Mouse (Mus musculus) liver, embryonic 16.5 days (tissue): ENCODE measurements around the gene Snrpd3. TPM values are rescaled to one million over a fixed set of nuclear protein-coding genes. Genes with fewer than 3 reads are reported as not detected.
A peak's percentile ranks its signal among the peaks of the same experiment; 100 is the strongest.

ENCODE experiments used
- ATAC-seq: fragments of 200-750 bp; cut with Nextera tagmentation; 2 replicates; pipeline ENCODE4 v1.8.0; 2017; ENCODE audit warnings: low read depth, mild to moderate bottlenecking, moderate number of reproducible peaks, moderate library complexity
- H3K27ac ChIP-seq: fragments of 300-500 bp; sonication (generic); 2 replicates; pipeline ENCODE4 v1.5.1; 2014; ENCODE audit warnings: mild to moderate bottlenecking, low read length
- H3K27me3 ChIP-seq: fragments of 300-500 bp; sonication (generic); 2 replicates; pipeline ENCODE4 v1.6.1; 2014; ENCODE audit warnings: low read depth, low read length, mixed read lengths; ENCODE audit not compliant: control insufficient read depth, insufficient read depth
- H3K36me3 ChIP-seq: fragments of 300-500 bp; sonication (generic); 2 replicates; pipeline ENCODE4 v1.6.1; 2014; ENCODE audit warnings: mild to moderate bottlenecking; ENCODE audit not compliant: control insufficient read depth, insufficient read depth
- H3K4me1 ChIP-seq: fragments of 300-500 bp; sonication (generic); 2 replicates; pipeline ENCODE4 v1.6.1; 2014; ENCODE audit warnings: low read depth, low read length, mixed read lengths; ENCODE audit not compliant: control insufficient read depth
- H3K4me2 ChIP-seq: fragments of 300-500 bp; sonication (generic); 2 replicates; pipeline ENCODE4 v1.6.1; 2014; ENCODE audit warnings: low read depth, low read length, mixed read lengths
- H3K4me3 ChIP-seq: fragments of 300-500 bp; sonication (generic); 2 replicates; pipeline ENCODE4 v1.5.1; 2014; ENCODE audit warnings: low read depth, mild to moderate bottlenecking, low read length
- H3K9ac ChIP-seq: fragments of 300-500 bp; sonication (generic); 2 replicates; pipeline ENCODE4 v1.6.1; 2014; ENCODE audit warnings: low read depth, low read length
- H3K9me3 ChIP-seq: fragments of 300-500 bp; sonication (generic); replicated peaks from 2 replicates; pipeline ENCODE4 v1.6.1; 2016; ENCODE audit warnings: low read length; ENCODE audit not compliant: control insufficient read depth
- WGBS: fragments of 180-500 bp; shearing (Covaris S2); extraction: QIAGEN DNeasy Blood & Tissue Kit; methylation state at CpG from one replicate; pipeline ENCODE4 v1.1.7; 2014; ENCODE audit not compliant: insufficient replicate concordance; 5-methylcytosine and 5-hydroxymethylcytosine counted together
- polyA plus RNA-seq: library from polyadenylated mRNA; unstranded; fragments of >200 nt; fragmentation: Nextera tagmentation; extraction: Ambion mirVana; gene quantifications from 2 replicates; pipeline ENCODE4 v1.2.1, GENCODE M21; 2015

Gene Snrpd3
- polyA plus RNA-seq, 1 experiment from 2014 or later, result 61.7 TPM

GRCm38 (mm10) chr10:75555557-75555956 is 38.2 kb downstream of the Snrpd3 start:
- peaks cover 25% of the 10 kb centered on the region for H3K27me3 ChIP-seq
- H3K4me3 ChIP-seq, result no peak overlapping the region
- H3K9ac ChIP-seq, result no peak overlapping the region
- no peak overlapping the region for H3K27ac ChIP-seq
- ATAC-seq, result no peak
- 64% methylated on average over 6 of the region's 6 CpGs for WGBS
- no peak overlapping the region for H3K4me2 ChIP-seq
- H3K4me1 ChIP-seq, result peaks cover 4% of the 10 kb centered on the region
- no peaks in the 10 kb centered on the region for H3K36me3 ChIP-seq
- H3K9me3 ChIP-seq, result no peaks in the 10 kb centered on the region

DNA sequence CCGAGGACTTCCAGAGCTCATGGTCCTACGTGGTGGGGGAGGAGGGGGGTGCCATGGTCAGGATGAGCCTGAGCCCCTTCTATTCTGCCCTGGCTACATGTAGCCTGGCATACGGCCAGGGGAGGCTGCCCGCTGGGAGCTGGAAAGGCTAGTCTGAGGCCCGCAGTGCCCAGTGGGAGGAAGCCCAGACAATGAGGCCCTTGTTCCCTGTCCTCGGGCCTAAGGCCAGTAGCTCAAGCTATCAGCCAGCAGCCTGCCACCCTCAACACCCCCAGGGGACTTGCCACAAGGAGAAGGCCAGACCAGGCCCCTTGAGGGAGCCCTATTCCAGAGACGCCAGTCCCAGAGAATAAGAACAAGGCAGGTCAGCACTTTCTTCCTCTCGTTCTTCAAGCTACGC is 38.7 kb downstream of the Snrpd3 start:
- Histone ChIP-seq H3K9me3 (no peaks in the 10 kb centered on the region), H3K4me1 (peaks cover 4% of the 10 kb centered on the region), H3K36me3 (no peaks in the 10 kb centered on the region), H3K27me3 (peaks cover 30% of the 10 kb centered on the region), H3K9ac (no peak overlapping the region), H3K27ac (no peak overlapping the region), H3K4me2 (no peak overlapping the region), H3K4me3 (no peak overlapping the region)
- 72% methylated on average over 9 of the region's 9 CpGs for WGBS
- no peak for ATAC-seq

GRCm38 (mm10) chr10:75558515-75558914 is 41.2 kb downstream of the Snrpd3 start:
- Histone ChIP-seq H3K4me1 (peaks cover 4% of the 10 kb centered on the region; the same call in 1 of the 2 replicates), H3K27me3 (peaks cover 40% of the 10 kb centered on the region), H3K36me3 (no peaks in the 10 kb centered on the region), H3K9me3 (no peaks in the 10 kb centered on the region), H3K4me3 (no peak overlapping the region), H3K9ac (no peak overlapping the region), H3K27ac (no peak overlapping the region), H3K4me2 (no peak overlapping the region)
- no peak for ATAC-seq
- WGBS, result 31% methylated on average over 3 of the region's 3 CpGs

- 6% methylated on average over 14 of the region's 14 CpGs for WGBS
- H3K27ac ChIP-seq, result no peak overlapping the region
- ATAC-seq, result no peak
- peaks cover 4% of the 10 kb centered on the region; the same call in 1 of the 2 replicates for H3K4me1 ChIP-seq
- no peak overlapping the region for H3K4me3 ChIP-seq
- H3K36me3 ChIP-seq, result no peaks in the 10 kb centered on the region
- no peak overlapping the region for H3K4me2 ChIP-seq
- no peaks in the 10 kb centered on the region for H3K9me3 ChIP-seq
- H3K9ac ChIP-seq, result no peak overlapping the region
- H3K27me3 ChIP-seq, result peaks cover 40% of the 10 kb centered on the region
Observed at GRCm38 (mm10) chr10:75559041-75559675, 41.8 kb downstream of the Snrpd3 start.

- H3K9me3 ChIP-seq, result no peaks in the 10 kb centered on the region
- WGBS, result 2% methylated on average over 66 of the region's 75 CpGs
- peak within 1 kb of the TSS; percentile 49 for H3K4me3 ChIP-seq
- peak within 1 kb of the TSS; percentile 6; the same call in 1 of the 2 replicates for H3K9ac ChIP-seq
- no peaks in the 10 kb centered on the region for H3K36me3 ChIP-seq
- peak within 1 kb of the TSS; percentile 66 for H3K4me2 ChIP-seq
- ATAC-seq, result peak; percentile 34; the same call in 1 of the 2 replicates
- H3K27me3 ChIP-seq, result peaks cover 40% of the 10 kb centered on the region
- H3K4me1 ChIP-seq, result peaks cover 6% of the 10 kb centered on the region; the same call in 1 of the 2 replicates
- no peak within 1 kb of the TSS for H3K27ac ChIP-seq
Observed at GRCm38 (mm10) chr10:75559676-75560548, 42.6 kb downstream of the Snrpd3 start, which contains the start of gene Lrrc75b. TSS of gene Lrrc75b (minus strand) at chr10:75560330.

DNA sequence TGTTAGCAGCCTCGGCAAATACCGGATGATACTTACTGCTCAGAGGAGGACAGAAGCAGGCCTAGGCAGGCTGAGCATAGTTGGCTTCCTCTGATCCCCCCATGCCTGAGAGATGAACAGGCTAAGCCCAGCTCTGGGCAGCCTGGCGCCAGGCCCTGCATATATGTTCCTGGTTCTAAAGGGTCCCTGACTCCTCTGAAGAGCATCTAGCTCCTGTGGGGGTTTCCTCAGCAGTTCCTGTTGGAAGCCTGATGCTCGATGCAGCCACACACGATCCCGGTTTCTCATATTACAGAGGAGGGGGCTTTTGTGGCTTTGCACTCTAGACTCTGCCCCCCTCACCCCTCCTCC is 43.2 kb downstream of the Snrpd3 start:
- no peaks in the 10 kb centered on the region for H3K9me3 ChIP-seq
- no peak for ATAC-seq
- no peak overlapping the region for H3K9ac ChIP-seq
- WGBS, result 21% methylated on average over 6 of the region's 6 CpGs
- no peaks in the 10 kb centered on the region for H3K36me3 ChIP-seq
- peaks cover 40% of the 10 kb centered on the region for H3K27me3 ChIP-seq
- no peak overlapping the region for H3K27ac ChIP-seq
- H3K4me1 ChIP-seq, result peaks cover 10% of the 10 kb centered on the region
- no peak overlapping the region for H3K4me3 ChIP-seq
- no peak overlapping the region; the same call in 1 of the 2 replicates for H3K4me2 ChIP-seq

DNA sequence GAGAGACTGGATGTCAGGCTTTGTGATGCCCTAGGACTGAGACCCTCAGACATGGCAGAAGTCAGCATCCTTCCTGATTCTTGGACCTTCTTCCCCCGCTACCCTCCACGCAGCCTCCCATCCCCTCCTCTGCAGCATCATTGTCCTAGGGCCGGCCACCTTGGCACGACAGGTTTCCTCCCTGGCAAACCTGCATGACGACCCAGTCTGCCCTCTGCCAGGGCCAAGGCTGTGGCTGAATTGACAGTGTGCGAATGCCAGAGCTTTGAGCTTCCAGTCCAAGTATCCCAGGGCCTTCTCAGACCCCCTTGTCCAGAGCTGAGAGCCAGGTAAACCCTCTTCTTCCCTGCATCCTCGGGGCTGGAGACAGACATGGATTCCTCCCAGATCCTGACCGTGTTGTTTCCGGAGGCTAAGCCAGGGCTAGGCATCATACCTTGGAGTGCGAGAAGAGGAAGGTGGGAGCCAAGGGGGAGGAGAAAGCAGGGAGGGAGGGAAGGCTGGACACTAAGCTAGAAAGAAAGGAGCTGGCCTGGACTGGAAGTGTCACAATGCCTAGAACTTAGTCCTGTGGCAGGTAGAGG is 43.8 kb downstream of the Snrpd3 start, which contains the start of gene Ggt1:
Gene Ggt1 (plus strand): TSS at position 534 of the 584 bp plus-strand sequence.
- Histone ChIP-seq H3K9me3 (no peaks in the 10 kb centered on the region), H3K36me3 (no peaks in the 10 kb centered on the region), H3K9ac (no peak within 1 kb of the TSS), H3K27me3 (peaks cover 40% of the 10 kb centered on the region), H3K4me2 (no peak within 1 kb of the TSS), H3K4me1 (peaks cover 13% of the 10 kb centered on the region), H3K27ac (no peak within 1 kb of the TSS), H3K4me3 (no peak within 1 kb of the TSS)
- 36% methylated on average over 10 of the region's 10 CpGs for WGBS
- no peak for ATAC-seq

DNA sequence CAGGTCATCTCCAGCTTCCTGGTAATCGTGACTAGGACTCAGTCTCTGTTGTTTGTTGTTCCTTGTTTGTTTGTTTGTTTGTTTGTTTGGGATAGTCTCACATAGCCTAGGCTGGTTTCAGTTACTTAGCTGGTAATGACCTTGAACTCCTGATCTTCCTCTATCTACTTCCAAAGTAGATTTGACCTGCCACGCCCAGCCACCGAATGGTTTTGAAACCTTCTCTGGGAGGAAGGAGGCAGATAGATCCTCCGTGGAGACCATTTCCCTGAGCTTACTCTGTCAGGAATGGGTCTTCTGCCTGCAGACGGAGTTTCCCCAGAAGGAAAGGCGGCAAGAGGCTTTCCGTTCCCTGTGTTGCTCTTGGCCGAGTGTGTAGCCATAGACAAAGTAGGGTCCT is 45.2 kb downstream of the Snrpd3 start:
- H3K27ac ChIP-seq, result no peak overlapping the region
- no peak overlapping the region for H3K4me3 ChIP-seq
- peaks cover 40% of the 10 kb centered on the region for H3K27me3 ChIP-seq
- H3K9ac ChIP-seq, result no peak overlapping the region
- no peak for ATAC-seq
- no peaks in the 10 kb centered on the region for H3K9me3 ChIP-seq
- no peak overlapping the region for H3K4me2 ChIP-seq
- 56% methylated on average over 8 of the region's 8 CpGs for WGBS
- no peaks in the 10 kb centered on the region for H3K36me3 ChIP-seq
- H3K4me1 ChIP-seq, result peaks cover 13% of the 10 kb centered on the region
